Mouse (Mus musculus) megakaryocyte, embryonic 14.5 days (primary cell): ENCODE measurements at regions not wholly inside any gene's neighbourhood (a gene's known extent, or its start where the extent isn't known, plus 50 kb on each side); places are given as distances from the start of the nearest gene placed in this dataset.

Source experiments
- FLI1 ChIP-seq: IDR thresholded peaks from 2 replicates; pipeline ENCODE4 v1.6.1; 2012; ENCODE audit warnings: low read length, inconsistent platforms, mixed read lengths
- GATA1 ChIP-seq: IDR thresholded peaks from 3 replicates; pipeline ENCODE4 v1.6.1; 2012; ENCODE audit warnings: mixed read lengths, low read length, inconsistent platforms, borderline replicate concordance

- TF ChIP-seq GATA1 (no peak), FLI1 (no peak)
Measured at GRCm38 (mm10) chr5:119215364-119215763, 455.1 kb upstream of the Tbx3 start.
